Mouse (Mus musculus) urinary bladder, postnatal 14 days (tissue): Measurements from ENCODE around the gene Rhbdd2.

Experiments
- DNase-seq: peaks from one replicate; pipeline ENCODE4 v3.0.0; 2021; ENCODE audit warnings: low spot score

The Rhbdd2 gene

GRCm38 (mm10) chr5:135645330-135645729, 12.9 kb downstream of the Rhbdd2 start:
- no peak for DNase-seq

- no peak for DNase-seq
Measured at GRCm38 (mm10) chr5:135646038-135646437, 13.6 kb downstream of the Rhbdd2 start.

GRCm38 (mm10) chr5:135648461-135649308, 16.3 kb downstream of the Rhbdd2 start:
- no peak for DNase-seq

GRCm38 (mm10) chr5:135649309-135649633, 16.9 kb downstream of the Rhbdd2 start:
- DNase-seq: no peak

GRCm38 (mm10) chr5:135651536-135651935, 19.1 kb downstream of the Rhbdd2 start:
- no peak for DNase-seq

- DNase-seq: no peak
Measured at GRCm38 (mm10) chr5:135653209-135653608, 20.8 kb downstream of the Rhbdd2 start.

- no peak for DNase-seq
Measured at GRCm38 (mm10) chr5:135656046-135656445, 23.6 kb downstream of the Rhbdd2 start.

GRCm38 (mm10) chr5:135657128-135657527, 24.7 kb downstream of the Rhbdd2 start:
- DNase-seq: no peak

GRCm38 (mm10) chr5:135657703-135658373, 25.4 kb downstream of the Rhbdd2 start:
- DNase-seq: no peak

GRCm38 (mm10) chr5:135659956-135660355, 27.5 kb downstream of the Rhbdd2 start:
- no peak for DNase-seq

- DNase-seq: no peak
Measured at GRCm38 (mm10) chr5:135660535-135660934, 28.1 kb downstream of the Rhbdd2 start.

- no peak for DNase-seq
Measured at GRCm38 (mm10) chr5:135666890-135667289, 34.5 kb downstream of the Rhbdd2 start.

- no peak for DNase-seq
Measured at GRCm38 (mm10) chr5:135668071-135668470, 35.7 kb downstream of the Rhbdd2 start.

- peak; percentile 50 for DNase-seq
Measured at GRCm38 (mm10) chr5:135669741-135670275, 37.4 kb downstream of the Rhbdd2 start, which contains the start of gene Por. Gene Por, plus strand, starts transcription at chr5:135670033.

GRCm38 (mm10) chr5:135670881-135671280, 38.5 kb downstream of the Rhbdd2 start:
- no peak for DNase-seq

GRCm38 (mm10) chr5:135672509-135672908, 40.1 kb downstream of the Rhbdd2 start:
- no peak for DNase-seq

GRCm38 (mm10) chr5:135672980-135673379, 40.6 kb downstream of the Rhbdd2 start:
- DNase-seq: no peak

GRCm38 (mm10) chr5:135674349-135674775, 41.9 kb downstream of the Rhbdd2 start:
- DNase-seq: no peak

GRCm38 (mm10) chr5:135674821-135675220, 42.4 kb downstream of the Rhbdd2 start:
- DNase-seq: peak; percentile 72

- no peak for DNase-seq
Measured at GRCm38 (mm10) chr5:135676696-135677095, 44.3 kb downstream of the Rhbdd2 start.

- no peak for DNase-seq
Measured at GRCm38 (mm10) chr5:135677251-135677650, 44.8 kb downstream of the Rhbdd2 start.

GRCm38 (mm10) chr5:135678481-135678880, 46.1 kb downstream of the Rhbdd2 start:
- no peak for DNase-seq

- no peak for DNase-seq
Measured at GRCm38 (mm10) chr5:135680967-135681545, 48.6 kb downstream of the Rhbdd2 start.
